Mouse (Mus musculus) embryonic fibroblast, embryonic 13.5 days (primary cell): ENCODE results near the gene Prss27.

Source experiments
- CTCF ChIP-seq: IDR thresholded peaks from 2 replicates; pipeline ENCODE4 v1.5.1; 2011; ENCODE audit warnings: mild to moderate bottlenecking, control low read depth, low read length, moderate library complexity, borderline replicate concordance; ENCODE audit not compliant: insufficient read depth
- POLR2A ChIP-seq: IDR thresholded peaks from 2 replicates; pipeline ENCODE4 v1.6.1; 2011; ENCODE audit warnings: low read depth, mild to moderate bottlenecking, control low read depth, low read length, moderate library complexity

DNA sequence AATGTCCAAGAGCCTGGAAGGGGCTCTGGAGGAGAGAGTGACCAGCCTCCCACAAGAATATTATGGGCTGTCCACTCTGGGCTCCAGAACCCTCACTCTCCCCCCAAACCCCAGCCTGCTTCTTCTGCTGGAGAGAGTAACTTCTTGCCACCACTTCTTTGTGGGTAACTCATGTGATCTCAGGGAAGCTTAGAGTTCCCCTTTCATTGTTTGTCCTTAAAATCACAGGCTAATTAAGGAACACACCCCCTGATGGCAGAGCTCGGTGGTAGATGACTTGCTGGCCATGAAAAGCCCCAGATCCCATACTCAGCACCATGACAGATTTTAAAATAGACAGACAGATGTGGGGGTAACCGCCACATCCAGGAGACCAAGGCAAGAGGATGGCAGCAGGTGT is 31.0 kb upstream of the Prss27 start:
- TF ChIP-seq POLR2A (no peak), CTCF (no peak)
